Mouse (Mus musculus) hindbrain, embryonic 15.5 days (tissue): ENCODE measurements around the gene Psap. TPM values are rescaled to one million over a fixed set of nuclear protein-coding genes. Genes with fewer than 3 reads are reported as not detected.

Experiments used
- ATAC-seq: fragments of 200-750 bp; cut with Nextera tagmentation; 2 replicates; pipeline ENCODE4 v1.8.0; 2017; ENCODE audit warnings: low read depth, moderate number of reproducible peaks, moderate TSS enrichment; ENCODE audit not compliant: low FRiP score
- H3K27ac ChIP-seq: fragments of 300-500 bp; sonication (generic); replicated peaks from 2 replicates; pipeline ENCODE4 v1.5.1; 2015; ENCODE audit warnings: mild to moderate bottlenecking, inconsistent platforms
- H3K27me3 ChIP-seq: fragments of 300-500 bp; sonication (generic); 2 replicates; pipeline ENCODE4 v1.6.1; 2015; ENCODE audit warnings: control low read depth, inconsistent platforms
- H3K36me3 ChIP-seq: fragments of 300-500 bp; sonication (generic); 2 replicates; pipeline ENCODE4 v1.6.1; 2015; ENCODE audit warnings: control low read depth, inconsistent platforms
- H3K4me1 ChIP-seq: fragments of 300-500 bp; sonication (generic); replicated peaks from 2 replicates; pipeline ENCODE4 v1.6.1; 2015; ENCODE audit warnings: control low read depth, inconsistent platforms
- H3K4me2 ChIP-seq: fragments of 300-500 bp; sonication (generic); 2 replicates; pipeline ENCODE4 v1.6.1; 2015; ENCODE audit warnings: moderate library complexity, mild to moderate bottlenecking, inconsistent platforms
- H3K4me3 ChIP-seq: fragments of 300-500 bp; sonication (generic); 2 replicates; pipeline ENCODE4 v1.5.1; 2015; ENCODE audit warnings: mild to moderate bottlenecking, inconsistent platforms
- H3K9ac ChIP-seq: fragments of 300-500 bp; sonication (generic); 2 replicates; pipeline ENCODE4 v1.6.1; 2015; ENCODE audit warnings: inconsistent platforms
- H3K9me3 ChIP-seq: fragments of 300-500 bp; sonication (generic); 2 replicates; pipeline ENCODE4 v1.6.1; 2016; ENCODE audit warnings: control low read depth, inconsistent platforms
- WGBS: fragments of 180-500 bp; shearing (Covaris S2); methylation state at CpG from one replicate; pipeline ENCODE4 v1.1.7; 2015; 5-methylcytosine and 5-hydroxymethylcytosine counted together
- polyA plus RNA-seq: library from polyadenylated mRNA; unstranded; fragments of >200 nt; fragmentation: Nextera tagmentation; extraction: Ambion mirVana; gene quantifications from 2 replicates; pipeline ENCODE4 v1.2.1, GENCODE M21; 2015

The Psap gene
- polyA plus RNA-seq, 1 experiment from 2014 or later = 203 TPM

DNA sequence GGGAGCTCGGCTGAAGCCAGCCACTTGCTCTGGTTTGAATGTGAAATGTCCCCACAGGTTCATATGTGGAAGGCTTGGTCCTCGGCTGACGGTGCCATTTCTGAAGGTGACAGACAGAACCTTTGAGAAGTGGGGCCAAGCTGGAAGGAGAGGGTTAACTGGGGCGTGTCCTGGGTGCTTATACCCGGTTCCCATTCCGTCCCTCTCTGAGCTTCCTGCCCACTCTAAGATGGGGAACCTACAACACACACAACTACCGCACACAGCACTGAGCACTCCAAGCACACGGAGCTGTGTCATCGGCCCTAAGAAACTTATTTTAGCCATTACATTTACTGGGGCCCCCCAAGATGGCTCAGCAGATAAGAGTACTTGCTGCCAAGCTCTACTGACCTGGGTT lies 64.1 kb downstream of the Psap start:
- no peaks in the 10 kb centered on the region for H3K9me3 ChIP-seq
- 81% methylated on average over 9 of the region's 9 CpGs for WGBS
- no peak overlapping the region for H3K27ac ChIP-seq
- no peaks in the 10 kb centered on the region for H3K36me3 ChIP-seq
- H3K4me1 ChIP-seq = peaks cover 3% of the 10 kb centered on the region; the same call in 1 of the 2 replicates
- H3K4me3 ChIP-seq = no peak overlapping the region
- peaks cover 8% of the 10 kb centered on the region for H3K27me3 ChIP-seq
- H3K9ac ChIP-seq = no peak overlapping the region
- no peak for ATAC-seq
- no peak overlapping the region for H3K4me2 ChIP-seq

DNA sequence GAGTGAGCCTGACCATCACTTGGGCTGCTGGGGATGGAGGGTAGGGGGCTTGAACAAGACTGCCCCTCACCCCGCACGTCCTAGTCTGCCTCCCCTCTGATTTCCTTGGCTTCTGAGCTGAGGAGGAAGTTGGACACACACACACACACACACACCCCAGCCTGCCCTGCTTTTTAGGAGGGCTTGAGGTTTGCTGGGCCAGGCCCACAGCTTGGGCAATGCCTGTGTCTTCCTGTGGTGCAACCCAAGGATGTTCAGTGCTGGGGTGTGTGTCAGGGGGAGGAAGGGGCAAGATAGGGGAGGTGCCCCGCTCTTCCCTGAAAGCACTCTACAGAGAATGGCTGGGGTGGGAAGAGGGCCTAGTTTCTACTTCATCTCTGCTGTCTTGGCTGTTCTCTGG lies 66.7 kb downstream of the Psap start:
- no peak for ATAC-seq
- Histone ChIP-seq H3K4me1 (peaks cover 9% of the 10 kb centered on the region; the same call in 1 of the 2 replicates), H3K9me3 (no peaks in the 10 kb centered on the region), H3K9ac (no peak overlapping the region), H3K27ac (no peak overlapping the region), H3K4me2 (no peak overlapping the region), H3K36me3 (no peaks in the 10 kb centered on the region), H3K27me3 (peaks cover 16% of the 10 kb centered on the region), H3K4me3 (no peak overlapping the region)
- WGBS = 71% methylated on average over 3 of the region's 3 CpGs

DNA sequence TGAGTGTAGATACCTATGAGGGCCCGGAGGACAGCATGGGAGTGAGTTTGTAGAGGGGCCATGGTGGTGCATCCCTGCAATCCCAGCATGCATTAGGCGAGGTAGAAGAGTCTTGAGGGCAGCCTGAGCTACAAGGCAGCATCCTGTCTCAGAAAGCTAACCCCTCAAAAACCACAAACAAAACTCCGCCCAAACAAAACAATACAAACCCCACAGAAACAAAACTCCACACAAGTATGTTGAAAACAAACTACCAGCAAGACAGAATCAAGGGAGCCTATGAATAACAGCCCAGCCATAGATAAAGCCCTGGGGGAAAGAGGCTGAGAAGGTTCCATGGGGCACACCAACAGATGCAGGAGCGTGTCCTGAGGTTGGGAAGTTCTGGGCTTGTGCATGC lies 68.6 kb downstream of the Psap start:
- Histone ChIP-seq H3K27ac (no peak overlapping the region), H3K36me3 (no peaks in the 10 kb centered on the region), H3K27me3 (peaks cover 16% of the 10 kb centered on the region), H3K4me3 (no peak overlapping the region), H3K9me3 (no peaks in the 10 kb centered on the region), H3K9ac (no peak overlapping the region), H3K4me1 (peaks cover 10% of the 10 kb centered on the region; the same call in 1 of the 2 replicates), H3K4me2 (no peak overlapping the region)
- WGBS = 87% methylated on average over 4 of the region's 4 CpGs
- no peak for ATAC-seq

GRCm38 (mm10) chr10:60346701-60347405 lies 69.4 kb downstream of the Psap start, which contains the start of gene Vsir:
Gene Vsir, plus strand, starts transcription at chr10:60346851.
- H3K4me1 ChIP-seq = peaks cover 18% of the 10 kb centered on the region
- WGBS = under 1% methylated on average over 37 of the region's 37 CpGs
- ATAC-seq = peak; percentile 53; the same call in 1 of the 2 replicates
- peak within 1 kb of the TSS; percentile 38 for H3K4me2 ChIP-seq
- H3K9ac ChIP-seq = no peak within 1 kb of the TSS
- peak within 1 kb of the TSS; percentile 17 for H3K4me3 ChIP-seq
- no peaks in the 10 kb centered on the region for H3K9me3 ChIP-seq
- no peaks in the 10 kb centered on the region for H3K36me3 ChIP-seq
- H3K27me3 ChIP-seq = peaks cover 16% of the 10 kb centered on the region
- no peak within 1 kb of the TSS for H3K27ac ChIP-seq

DNA sequence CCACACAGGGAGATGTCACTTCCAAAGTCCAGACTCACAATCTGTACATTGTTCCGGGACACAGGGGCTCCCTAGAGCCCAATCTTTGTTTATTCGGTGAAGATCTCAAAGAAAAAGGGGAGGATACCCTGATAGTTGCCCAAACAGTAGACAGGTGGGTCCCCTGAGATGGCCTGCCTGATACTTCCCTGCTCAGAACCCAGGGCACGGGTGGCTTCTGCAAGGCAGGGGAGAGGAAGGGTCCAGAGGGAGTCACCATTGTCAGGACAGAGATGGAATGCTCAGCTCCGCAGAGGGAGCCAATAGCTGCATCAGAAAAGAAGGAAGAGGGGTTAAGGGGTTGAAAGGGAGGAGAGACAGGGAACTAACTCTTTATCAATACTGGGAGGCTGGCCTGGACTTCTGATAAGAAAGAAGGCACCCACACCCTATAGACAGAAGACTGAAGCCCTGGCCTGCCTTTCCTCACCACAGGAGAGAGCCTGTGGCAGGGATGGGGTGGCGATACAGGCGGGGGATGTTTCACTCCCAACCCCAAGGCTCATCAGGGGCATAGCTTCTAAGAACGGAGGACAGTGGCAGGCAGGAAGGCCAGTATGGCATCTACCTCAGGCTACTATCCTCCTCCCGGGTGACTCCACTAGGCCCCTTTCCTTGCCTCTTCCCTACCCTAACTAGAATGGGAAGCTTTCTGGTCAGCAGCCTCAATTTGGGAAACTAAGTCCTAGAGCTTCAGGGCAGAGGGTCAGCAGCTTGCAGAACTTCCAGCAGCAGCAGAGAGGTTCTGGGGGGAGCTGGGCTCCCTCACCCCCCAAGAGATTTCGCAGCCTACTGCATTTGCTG lies 70.6 kb downstream of the Psap start:
- WGBS = 39% methylated on average over 9 of the region's 9 CpGs
- Histone ChIP-seq H3K4me1 (peaks cover 22% of the 10 kb centered on the region), H3K27me3 (peaks cover 16% of the 10 kb centered on the region), H3K27ac (no peak overlapping the region), H3K9me3 (no peaks in the 10 kb centered on the region), H3K4me3 (0 out of 2 replicates have a peak overlapping the region, but pooled peaks have one; percentile 17), H3K36me3 (no peaks in the 10 kb centered on the region), H3K9ac (no peak overlapping the region), H3K4me2 (peak overlapping the region; percentile 38; the same call in 1 of the 2 replicates)
- no peak for ATAC-seq

GRCm38 (mm10) chr10:60349056-60349455 lies 71.6 kb downstream of the Psap start:
- Histone ChIP-seq H3K4me3 (no peak overlapping the region), H3K9ac (no peak overlapping the region), H3K4me1 (peaks cover 27% of the 10 kb centered on the region), H3K36me3 (no peaks in the 10 kb centered on the region), H3K9me3 (no peaks in the 10 kb centered on the region), H3K27me3 (peaks cover 16% of the 10 kb centered on the region), H3K27ac (no peak overlapping the region), H3K4me2 (no peak overlapping the region)
- no peak for ATAC-seq
- WGBS = 43% methylated on average over 6 of the region's 6 CpGs

DNA sequence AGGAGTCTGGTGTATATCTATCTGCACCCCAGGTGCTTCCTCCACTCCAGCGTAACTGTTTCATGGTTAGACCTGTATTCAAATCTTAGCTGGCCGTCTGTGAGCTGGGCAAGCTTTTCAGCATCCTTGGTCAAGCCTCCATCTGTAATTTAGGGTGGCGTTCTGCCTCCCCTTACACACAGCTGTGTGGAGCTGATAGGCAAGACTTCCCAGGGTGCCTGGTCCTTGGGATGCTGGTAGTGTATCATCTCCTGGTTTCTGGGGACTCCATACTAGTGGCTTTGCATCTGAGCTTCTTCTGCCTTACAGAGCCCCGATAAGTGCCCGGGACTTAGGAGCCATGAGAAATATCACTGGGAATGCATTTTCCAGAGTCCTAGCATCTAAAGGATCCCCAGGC lies 72.2 kb downstream of the Psap start:
- WGBS = 92% methylated on average over 5 of the region's 5 CpGs
- H3K27ac ChIP-seq = no peak overlapping the region
- peaks cover 27% of the 10 kb centered on the region for H3K4me1 ChIP-seq
- H3K4me3 ChIP-seq = no peak overlapping the region
- H3K36me3 ChIP-seq = no peaks in the 10 kb centered on the region
- no peak overlapping the region for H3K4me2 ChIP-seq
- H3K9ac ChIP-seq = no peak overlapping the region
- H3K9me3 ChIP-seq = no peaks in the 10 kb centered on the region
- ATAC-seq = no peak
- H3K27me3 ChIP-seq = peaks cover 16% of the 10 kb centered on the region

DNA sequence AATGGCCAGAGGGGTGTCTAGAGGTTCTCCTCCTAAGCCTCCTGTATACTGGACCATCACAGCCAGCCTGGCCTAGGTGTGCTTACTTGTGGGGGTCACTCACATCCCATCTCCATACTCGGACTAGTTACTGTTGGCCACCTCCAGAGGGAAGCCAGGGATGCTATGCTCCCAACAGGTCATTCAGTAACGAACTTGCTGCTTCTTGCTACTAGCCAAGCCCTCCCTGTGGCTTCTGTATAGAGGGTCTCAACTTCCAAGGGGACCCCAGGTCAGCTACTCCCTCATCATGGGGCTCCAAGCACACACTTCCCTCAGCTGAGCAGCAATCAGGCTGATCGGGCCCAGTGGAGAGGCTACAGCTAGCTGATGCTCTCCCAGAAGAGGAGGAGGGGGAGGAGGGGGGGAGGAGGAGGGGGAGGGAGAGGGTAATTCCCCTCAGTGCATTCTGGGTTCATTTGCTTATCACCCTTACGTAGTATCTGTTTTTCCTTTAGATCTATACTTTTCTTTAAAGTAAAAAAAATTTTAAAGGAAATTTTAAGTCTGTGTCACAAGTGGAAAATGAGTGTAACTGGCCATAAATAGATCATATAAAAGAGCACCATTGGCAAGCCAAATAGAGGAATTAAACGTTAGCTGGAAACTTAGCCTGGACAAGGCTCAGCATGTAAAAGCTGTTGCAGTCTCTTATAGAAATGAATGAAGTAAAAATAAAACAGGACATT lies 72.8 kb downstream of the Psap start:
- no peak for ATAC-seq
- Histone ChIP-seq H3K9me3 (no peaks in the 10 kb centered on the region), H3K27ac (no peak overlapping the region), H3K4me3 (no peak overlapping the region), H3K4me1 (peaks cover 27% of the 10 kb centered on the region), H3K4me2 (no peak overlapping the region), H3K36me3 (no peaks in the 10 kb centered on the region), H3K9ac (no peak overlapping the region), H3K27me3 (peaks cover 16% of the 10 kb centered on the region)
- 50% methylated on average over 5 of the region's 5 CpGs for WGBS

GRCm38 (mm10) chr10:60350805-60351167 lies 73.4 kb downstream of the Psap start:
- 56% methylated on average over 3 of the region's 3 CpGs for WGBS
- Histone ChIP-seq H3K9ac (no peak overlapping the region), H3K27ac (no peak overlapping the region), H3K9me3 (no peaks in the 10 kb centered on the region), H3K4me3 (no peak overlapping the region), H3K4me2 (no peak overlapping the region), H3K4me1 (peaks cover 27% of the 10 kb centered on the region), H3K36me3 (no peaks in the 10 kb centered on the region), H3K27me3 (peaks cover 16% of the 10 kb centered on the region)
- no peak for ATAC-seq

- Histone ChIP-seq H3K4me3 (no peak overlapping the region), H3K36me3 (no peaks in the 10 kb centered on the region), H3K27me3 (peaks cover 11% of the 10 kb centered on the region), H3K27ac (peak overlapping the region; percentile 40; the same call in 1 of the 2 replicates), H3K4me1 (peaks cover 26% of the 10 kb centered on the region), H3K9me3 (no peaks in the 10 kb centered on the region), H3K4me2 (no peak overlapping the region), H3K9ac (no peak overlapping the region)
- 17% methylated on average over 3 of the region's 3 CpGs for WGBS
- ATAC-seq = no peak
Measured at GRCm38 (mm10) chr10:60351248-60351647, 73.8 kb downstream of the Psap start.

DNA sequence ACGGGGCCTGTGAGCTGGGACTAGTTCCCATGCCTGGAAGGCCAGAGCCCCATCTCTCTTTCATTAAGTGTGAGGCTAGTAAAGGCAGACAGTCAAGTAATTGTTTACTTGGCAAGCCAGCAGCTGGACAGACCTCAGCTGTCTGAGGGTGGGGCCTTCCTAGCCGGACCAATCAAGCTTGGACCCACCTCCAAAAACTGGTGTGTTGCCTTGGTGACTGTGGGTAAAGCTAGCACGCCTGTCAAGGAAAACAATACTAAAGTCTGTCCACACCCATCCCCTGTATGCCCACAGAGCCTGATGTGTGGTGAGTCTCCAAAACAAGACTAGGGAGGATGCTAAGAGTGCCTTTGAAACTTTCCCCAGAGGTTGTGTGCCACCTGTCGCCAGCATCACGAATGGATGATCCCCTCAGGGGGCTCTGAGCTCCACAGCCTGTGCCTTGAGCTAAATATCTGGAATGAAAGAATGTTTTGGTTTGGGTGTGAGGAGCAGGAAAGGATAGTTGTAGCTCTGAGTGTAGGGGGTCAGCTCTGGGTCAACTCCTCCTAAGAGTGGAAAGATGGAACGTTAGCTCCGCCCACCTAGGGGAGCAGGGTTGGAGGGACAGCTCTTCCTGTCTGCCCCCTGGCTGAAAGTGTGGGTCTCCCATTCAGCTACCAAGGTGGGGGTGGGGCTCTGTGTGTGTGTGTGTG lies 74.5 kb downstream of the Psap start:
- Histone ChIP-seq H3K27ac (peak overlapping the region; percentile 40), H3K4me2 (no peak overlapping the region), H3K4me1 (peaks cover 21% of the 10 kb centered on the region), H3K9ac (no peak overlapping the region), H3K27me3 (peaks cover 5% of the 10 kb centered on the region), H3K4me3 (no peak overlapping the region), H3K9me3 (no peaks in the 10 kb centered on the region), H3K36me3 (no peaks in the 10 kb centered on the region)
- WGBS = 23% methylated on average over 7 of the region's 7 CpGs
- peak; percentile 46 for ATAC-seq
